Mouse (Mus musculus) right cerebral cortex, postnatal 4 days (tissue): ENCODE data around the gene Ank2.

ENCODE experiments used
- DNase-seq: peaks from one replicate; pipeline ENCODE4 v3.0.0-alpha.2; 2022

The Ank2 gene

DNA sequence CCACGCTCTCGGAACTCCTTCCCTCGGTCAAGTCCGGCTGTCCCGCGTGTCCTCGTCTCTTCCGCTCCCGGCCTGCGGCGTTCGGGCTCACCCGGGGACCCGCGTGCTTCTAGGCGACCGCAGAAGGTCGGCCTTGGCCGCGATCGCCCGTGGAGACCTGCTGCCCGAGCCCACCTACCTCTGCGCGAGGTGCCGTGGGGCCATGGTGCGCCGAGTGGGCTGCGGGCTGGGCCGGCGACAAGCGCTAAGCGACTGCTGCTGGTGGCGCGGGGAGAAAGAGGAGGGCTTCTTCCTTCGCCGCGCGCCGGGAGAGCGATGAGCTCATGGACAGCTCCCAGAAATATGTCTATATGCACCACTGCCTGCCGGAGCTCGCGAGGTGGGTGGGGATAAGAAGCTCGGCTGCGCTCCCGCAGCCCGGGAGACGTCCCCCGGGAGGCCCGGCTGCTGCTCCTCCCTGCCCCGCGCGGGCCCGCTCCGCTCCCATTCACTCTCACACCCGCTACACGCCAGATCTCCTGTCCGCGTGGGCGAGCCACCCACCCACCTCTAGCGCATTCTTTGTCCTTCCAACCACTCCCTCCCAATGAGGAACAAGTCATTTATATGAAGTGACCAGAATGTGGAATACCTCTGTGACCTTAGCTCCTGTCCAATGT, at the start of gene Ank2:
Ank2 (minus strand) TSS at position 609 of the 659 bp plus-strand sequence.
- DNase-seq, result peak; percentile 70

DNA sequence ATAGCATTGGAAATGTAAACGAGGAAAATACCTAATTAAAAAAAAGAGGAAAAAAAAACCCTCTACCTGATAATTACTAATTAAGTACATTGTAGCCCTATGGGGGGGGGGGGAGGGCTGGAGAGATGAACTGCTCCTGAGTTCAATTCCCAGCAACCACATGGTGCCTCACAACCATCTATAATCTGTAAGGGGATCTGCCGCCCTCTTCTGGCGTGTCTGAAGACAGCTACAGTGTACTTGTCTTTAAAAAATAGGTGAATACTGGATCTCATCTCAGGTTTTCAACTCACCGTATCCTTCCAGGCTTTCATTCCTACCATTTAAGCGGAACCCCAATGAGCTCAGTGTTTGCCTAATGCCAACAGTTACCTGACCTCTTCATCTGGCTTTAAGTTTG, 48.7 kb upstream of the Ank2 start:
- peak; percentile 39 for DNase-seq

- DNase-seq, result no peak
These were observed 45.5 kb upstream of the Ank2 start for GRCm38 (mm10) chr3:127544610-127545121.

DNA sequence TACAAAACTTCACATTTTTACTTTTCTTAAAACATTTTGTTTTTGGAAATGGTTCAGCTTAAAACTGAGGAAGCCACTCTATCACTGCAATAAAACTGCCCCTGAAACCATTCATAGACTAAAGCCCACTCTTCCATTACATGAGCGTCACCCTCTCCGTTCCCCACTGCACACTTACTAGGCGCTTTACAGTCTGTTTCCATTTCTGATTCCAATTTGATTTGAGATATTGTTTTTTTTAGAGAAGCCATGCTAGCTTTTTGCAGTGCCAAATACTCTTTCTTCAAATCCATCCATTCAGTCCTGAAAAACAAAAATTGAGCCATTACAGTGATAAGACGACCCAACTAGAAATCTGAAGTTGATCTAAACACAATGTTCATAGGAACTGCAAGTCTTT, 44.8 kb upstream of the Ank2 start:
- no peak for DNase-seq

DNA sequence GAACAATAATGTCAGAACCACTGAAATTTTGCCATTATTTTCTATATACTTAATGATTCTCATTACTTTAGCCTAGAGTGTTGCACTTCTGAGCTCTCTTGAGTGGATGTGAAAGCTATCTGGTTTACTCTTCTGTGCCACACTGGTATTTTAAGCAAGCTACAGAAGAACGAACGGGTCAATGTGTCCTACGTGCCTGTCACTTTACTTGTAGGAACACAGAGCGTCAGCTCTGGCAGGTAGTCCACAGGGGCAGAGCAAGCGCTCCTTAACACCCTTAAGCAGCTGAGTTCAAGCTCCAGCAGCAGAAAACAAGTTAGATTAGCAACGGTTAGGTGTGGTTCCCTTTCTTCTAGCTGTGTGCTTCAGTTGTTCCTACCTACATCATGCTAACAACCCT, 40.0 kb upstream of the Ank2 start:
- DNase-seq, result no peak

DNA sequence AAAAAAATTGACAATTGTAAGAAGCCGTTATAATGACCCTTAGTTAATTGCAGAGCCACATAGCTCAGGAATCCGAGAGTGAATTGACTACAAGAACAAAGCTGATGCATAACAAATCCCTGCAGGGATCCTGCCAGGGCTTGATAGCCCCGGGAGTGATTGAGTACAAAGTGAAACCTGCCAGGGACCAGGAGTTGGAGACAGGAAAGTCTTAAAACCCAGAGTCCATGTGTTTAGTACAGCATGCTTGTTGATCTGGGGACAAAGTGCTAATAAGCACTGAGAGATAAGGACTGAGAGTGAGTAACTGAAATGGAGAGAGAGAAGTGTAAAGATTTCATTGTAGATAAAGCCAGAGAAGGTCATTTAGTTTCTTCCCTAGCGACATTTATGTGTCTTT, 31.1 kb upstream of the Ank2 start:
- no peak for DNase-seq

DNA sequence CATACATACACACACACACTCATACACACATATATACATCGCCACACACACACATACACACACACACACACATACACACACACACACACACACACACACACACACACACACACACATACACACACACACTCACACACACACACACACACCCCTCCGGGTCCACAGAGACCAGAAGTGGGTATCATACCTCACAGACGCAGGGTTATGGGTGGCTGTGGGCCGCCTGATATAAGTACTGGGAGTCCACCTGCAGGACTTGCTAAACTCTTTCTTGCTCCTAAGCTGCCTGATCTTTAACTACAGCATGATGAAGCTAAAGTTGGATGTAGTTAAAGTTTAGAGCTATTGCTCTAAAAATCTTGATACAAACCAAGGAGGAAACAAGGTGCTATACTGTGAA, 30.7 kb upstream of the Ank2 start:
- no peak for DNase-seq

- DNase-seq, result no peak
These were observed 30.1 kb upstream of the Ank2 start for GRCm38 (mm10) chr3:127529210-127529609.

- no peak for DNase-seq
These were observed 28.4 kb upstream of the Ank2 start for GRCm38 (mm10) chr3:127527465-127528034.

DNA sequence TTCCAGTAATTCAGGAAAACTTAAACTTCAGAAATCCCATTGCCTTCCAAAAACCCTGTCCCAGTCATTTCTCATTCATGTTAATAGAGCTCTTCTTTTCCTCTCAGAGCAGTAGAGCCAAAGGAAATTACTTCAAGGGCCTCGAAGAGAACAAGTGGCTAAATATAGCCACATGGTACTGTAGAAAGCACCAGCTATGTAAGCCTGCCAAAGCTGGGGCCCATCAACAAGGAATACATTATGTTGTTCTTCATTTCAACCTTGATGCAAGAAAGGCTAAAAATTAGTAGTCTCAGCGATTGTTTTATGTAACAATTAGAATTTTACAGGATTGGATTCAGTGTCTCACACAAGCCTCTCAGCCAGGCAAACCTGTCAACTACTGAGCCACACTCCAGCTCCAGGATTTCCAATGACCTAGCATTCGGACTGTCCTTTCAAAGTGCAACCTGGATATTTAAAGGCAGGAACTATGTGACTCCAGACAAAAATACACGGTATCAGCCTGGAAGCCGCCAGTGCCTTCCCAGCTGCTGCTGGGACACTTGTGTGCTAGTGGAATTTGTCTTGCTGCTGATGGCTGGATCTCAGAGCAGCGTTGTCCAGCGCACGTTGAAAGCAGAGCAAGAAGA, 26.2 kb upstream of the Ank2 start:
- DNase-seq, result no peak

GRCm38 (mm10) chr3:127521156-127521555, 22.0 kb upstream of the Ank2 start:
- DNase-seq, result no peak

DNA sequence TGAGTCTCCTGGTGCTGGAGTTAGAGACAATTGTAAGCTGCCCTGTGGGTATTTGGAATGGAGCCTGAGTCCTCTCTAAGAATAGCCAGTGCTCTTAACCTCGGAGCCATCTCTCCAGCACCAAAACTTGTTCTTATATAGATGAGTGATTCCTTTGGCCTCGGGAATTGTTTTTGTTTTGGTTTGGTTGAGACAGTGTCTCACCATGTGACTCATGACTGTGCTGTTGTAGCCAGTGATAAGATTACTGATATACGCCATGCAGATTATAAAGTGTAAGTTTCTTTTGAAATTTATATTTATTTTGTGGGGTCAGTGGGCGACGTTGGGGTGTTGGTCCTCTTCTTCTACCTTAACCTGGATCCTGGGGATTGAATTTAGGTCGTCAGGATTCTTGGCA, 21.1 kb upstream of the Ank2 start:
- DNase-seq, result no peak

- DNase-seq, result no peak
These were observed 16.1 kb upstream of the Ank2 start for GRCm38 (mm10) chr3:127515251-127515650.

DNA sequence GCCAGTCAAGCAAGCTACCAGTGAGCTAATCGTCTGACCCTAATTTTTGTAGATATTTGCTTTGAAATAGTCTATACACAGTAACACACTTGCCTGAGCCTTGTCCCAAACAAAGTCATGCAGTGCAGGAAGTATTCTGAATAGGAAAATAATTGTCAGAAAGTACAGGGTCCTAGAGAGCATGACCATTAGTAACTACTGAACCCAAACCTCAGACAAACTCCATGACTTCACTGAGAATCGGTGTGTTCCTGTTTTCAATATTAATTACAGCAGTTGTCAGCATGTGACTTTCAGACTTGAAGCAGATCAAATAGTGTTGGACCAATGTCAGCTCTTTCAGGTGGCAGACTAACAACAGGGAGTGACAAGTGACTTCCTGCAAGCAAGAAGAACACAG, 14.5 kb upstream of the Ank2 start:
- no peak for DNase-seq

DNA sequence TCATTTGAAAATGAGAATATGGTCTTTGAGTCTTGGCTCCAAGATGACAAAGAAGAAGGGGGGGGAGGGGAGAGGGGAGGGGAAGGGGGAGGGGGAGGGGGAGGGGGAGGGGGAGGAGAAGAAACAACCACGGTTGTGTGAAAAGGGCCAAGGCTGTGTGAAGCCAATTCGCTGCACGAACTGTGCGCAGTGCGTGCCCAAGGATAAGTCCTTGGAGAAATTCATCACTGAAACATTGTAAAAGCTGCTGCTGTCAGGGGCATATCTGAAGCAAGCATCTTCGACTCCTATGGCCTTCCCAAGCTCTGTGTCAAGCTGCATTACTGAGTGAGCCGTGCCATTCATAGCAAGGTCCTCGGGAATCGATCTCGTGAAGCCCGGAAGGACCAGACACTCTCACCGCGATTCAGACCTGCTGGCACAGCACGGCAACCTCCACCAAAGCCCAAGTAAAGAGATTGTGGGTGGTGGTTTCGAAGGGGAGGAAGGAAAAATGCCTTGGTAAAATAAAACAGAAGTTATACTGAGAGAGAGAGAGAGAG, 13.7 kb upstream of the Ank2 start:
- DNase-seq, result no peak

- no peak for DNase-seq
These were observed 12.9 kb upstream of the Ank2 start for GRCm38 (mm10) chr3:127511786-127512746.

- no peak for DNase-seq
These were observed 9.0 kb upstream of the Ank2 start for GRCm38 (mm10) chr3:127507878-127508783.

DNA sequence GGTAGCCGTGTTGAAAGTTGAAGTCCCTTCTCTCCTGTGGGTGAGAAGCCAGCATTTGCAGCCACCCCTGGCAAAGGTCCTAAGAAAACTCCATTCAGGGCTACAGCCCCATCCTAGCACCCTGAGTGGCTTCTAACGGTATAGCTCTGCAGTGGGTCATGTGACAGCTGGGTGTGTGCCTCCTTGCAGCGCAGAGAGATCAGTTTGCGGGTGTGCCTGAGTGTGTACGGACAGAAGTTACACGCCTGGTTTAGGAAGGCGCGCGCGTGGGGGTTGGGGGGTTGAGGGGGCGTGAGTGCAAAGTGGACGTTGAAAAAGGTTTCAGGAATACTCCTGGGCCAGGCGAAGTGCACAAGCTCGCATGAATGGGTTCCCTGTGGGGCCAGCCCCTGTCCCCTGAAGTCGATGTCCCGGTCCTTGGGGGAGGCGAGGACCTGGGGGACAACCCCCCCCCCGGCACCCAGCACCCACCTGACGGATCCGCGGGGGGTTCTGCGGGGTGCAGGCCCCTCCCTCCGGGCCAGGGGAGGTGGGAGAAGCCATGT, 881 bp downstream of the Ank2 start:
- DNase-seq, result peak; percentile 39

DNA sequence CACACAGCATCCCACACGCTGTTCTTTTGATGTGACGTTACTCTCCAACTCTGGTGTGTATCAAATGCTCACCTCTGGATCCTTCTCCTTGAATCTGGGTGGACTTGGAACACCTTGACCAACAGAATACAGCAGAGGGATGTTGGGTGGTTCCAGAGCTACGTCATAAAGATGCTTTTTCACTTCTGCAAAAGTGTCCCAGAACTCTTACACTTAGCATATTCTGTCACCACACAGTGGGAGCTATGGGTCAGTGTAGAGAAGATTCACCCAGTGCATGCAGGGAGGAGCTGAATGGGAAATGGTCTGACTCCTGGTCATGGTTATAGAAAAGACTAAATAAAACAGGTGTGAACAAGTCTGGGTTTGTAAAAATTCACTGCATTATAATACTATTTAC, 6.5 kb downstream of the Ank2 start:
- DNase-seq, result no peak

- peak; percentile 38 for DNase-seq
These were observed 11.8 kb downstream of the Ank2 start for GRCm38 (mm10) chr3:127487302-127487701.

DNA sequence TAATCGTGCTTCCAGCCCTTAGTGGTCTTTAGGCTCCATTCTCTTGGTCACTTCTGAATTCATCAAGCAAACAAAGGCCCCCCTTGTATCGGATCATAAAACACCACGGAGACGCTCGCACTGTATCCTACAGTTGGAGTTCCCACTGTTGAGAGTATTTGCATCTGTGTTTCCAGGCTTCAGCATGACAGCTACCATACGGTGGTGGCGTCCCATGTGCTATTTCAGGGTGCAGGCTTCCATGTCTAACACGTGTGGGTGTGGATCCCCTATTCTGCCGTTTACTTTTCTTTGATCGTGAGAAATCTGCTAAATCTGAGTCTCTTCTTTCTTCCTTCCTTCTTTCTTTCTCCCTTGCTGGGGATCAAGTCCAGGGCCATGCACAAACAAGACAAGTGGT, 14.0 kb downstream of the Ank2 start:
- DNase-seq, result no peak
